Mouse (Mus musculus) liver, embryonic 15.5 days (tissue): ENCODE measurements around the gene Srsf4. TPM values are rescaled to one million over a fixed set of nuclear protein-coding genes. Genes with fewer than 3 reads are reported as not detected.

Experiments used
- ATAC-seq: fragments of 200-750 bp; cut with Nextera tagmentation; 2 replicates; pipeline ENCODE4 v1.8.0; 2017; ENCODE audit warnings: moderate number of reproducible peaks, mild to moderate bottlenecking, moderate library complexity; ENCODE audit not compliant: insufficient read depth
- H3K27ac ChIP-seq: fragments of 300-500 bp; sonication (generic); replicated peaks from 2 replicates; pipeline ENCODE4 v1.5.1; 2015; ENCODE audit warnings: mild to moderate bottlenecking, inconsistent platforms
- H3K27me3 ChIP-seq: fragments of 300-500 bp; sonication (generic); 2 replicates; pipeline ENCODE4 v1.6.1; 2015; ENCODE audit warnings: mild to moderate bottlenecking, inconsistent platforms
- H3K36me3 ChIP-seq: fragments of 300-500 bp; sonication (generic); replicated peaks from 2 replicates; pipeline ENCODE4 v1.6.1; 2015; ENCODE audit warnings: moderate library complexity, mild to moderate bottlenecking, inconsistent platforms
- H3K4me1 ChIP-seq: fragments of 300-500 bp; sonication (generic); replicated peaks from 2 replicates; pipeline ENCODE4 v1.6.1; 2015; ENCODE audit warnings: inconsistent platforms
- H3K4me2 ChIP-seq: fragments of 300-500 bp; sonication (generic); 2 replicates; pipeline ENCODE4 v1.6.1; 2015; ENCODE audit warnings: moderate library complexity, mild to moderate bottlenecking, inconsistent platforms
- H3K4me3 ChIP-seq: fragments of 300-500 bp; sonication (generic); replicated peaks from 2 replicates; pipeline ENCODE4 v1.5.1; 2015; ENCODE audit warnings: mild to moderate bottlenecking, inconsistent platforms
- H3K9ac ChIP-seq: fragments of 300-500 bp; sonication (generic); 2 replicates; pipeline ENCODE4 v1.6.1; 2015; ENCODE audit warnings: moderate library complexity, mild to moderate bottlenecking, inconsistent platforms
- H3K9me3 ChIP-seq: fragments of 300-500 bp; sonication (generic); replicated peaks from 2 replicates; pipeline ENCODE4 v1.6.1; 2016; ENCODE audit warnings: inconsistent platforms
- WGBS: fragments of 180-500 bp; shearing (Covaris S2); methylation state at CpG from one replicate; pipeline ENCODE4 v1.1.7; 2015; ENCODE audit warnings: mixed read lengths; ENCODE audit not compliant: insufficient replicate concordance; 5-methylcytosine and 5-hydroxymethylcytosine counted together
- polyA plus RNA-seq: library from polyadenylated mRNA; unstranded; fragments of >200 nt; fragmentation: Nextera tagmentation; extraction: Ambion mirVana; gene quantifications from 2 replicates; pipeline ENCODE4 v1.2.1, GENCODE M21; 2015

Gene Srsf4
- polyA plus RNA-seq, 1 experiment from 2014 or later: 61.1 TPM

DNA sequence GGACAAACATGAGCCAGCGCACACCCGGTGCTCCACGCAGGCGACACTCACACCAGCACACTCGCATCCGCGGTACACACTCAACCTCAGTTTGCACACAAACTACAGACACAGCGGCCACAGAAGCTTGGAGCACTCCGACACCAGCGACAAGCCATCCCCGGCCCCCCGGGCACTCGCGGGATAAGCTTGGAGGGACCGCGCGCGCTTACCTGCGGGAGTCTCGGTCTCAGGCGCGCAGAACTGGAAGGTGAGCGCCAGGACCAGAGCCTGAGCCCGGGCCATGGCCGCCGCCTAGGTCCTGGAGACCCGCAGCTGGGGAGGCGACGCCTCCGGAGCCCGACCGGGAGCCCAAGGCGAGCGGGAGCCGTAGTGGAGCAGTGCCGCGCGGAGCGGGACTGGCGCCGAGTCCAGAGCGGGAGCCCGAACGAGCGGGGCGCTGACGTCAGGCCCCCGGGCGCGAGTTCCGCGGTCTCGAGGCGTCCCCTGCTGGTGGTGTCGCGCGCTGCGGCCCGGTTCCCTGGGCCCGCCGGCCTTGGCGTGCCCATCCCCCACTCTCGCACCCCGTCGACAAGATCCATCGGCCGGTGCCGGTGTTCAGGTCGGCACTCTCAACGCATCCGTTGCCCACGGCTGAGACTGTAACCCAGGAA, 35.4 kb upstream of the Srsf4 start, which contains the start of gene Ptpru:
Ptpru (minus strand) TSS at position 417 of the 653 bp plus-strand sequence.
- peaks cover 91% of the 10 kb centered on the region for H3K27me3 ChIP-seq
- WGBS: under 1% methylated on average over 72 of the region's 72 CpGs
- H3K36me3 ChIP-seq: no peaks in the 10 kb centered on the region
- peaks cover 59% of the 10 kb centered on the region for H3K4me1 ChIP-seq
- H3K9ac ChIP-seq: peak within 1 kb of the TSS; percentile 64
- no peak within 1 kb of the TSS for H3K27ac ChIP-seq
- H3K9me3 ChIP-seq: no peaks in the 10 kb centered on the region
- H3K4me2 ChIP-seq: peak within 1 kb of the TSS; percentile 93
- H3K4me3 ChIP-seq: peak within 1 kb of the TSS; percentile 66
- ATAC-seq: peak; percentile 68

DNA sequence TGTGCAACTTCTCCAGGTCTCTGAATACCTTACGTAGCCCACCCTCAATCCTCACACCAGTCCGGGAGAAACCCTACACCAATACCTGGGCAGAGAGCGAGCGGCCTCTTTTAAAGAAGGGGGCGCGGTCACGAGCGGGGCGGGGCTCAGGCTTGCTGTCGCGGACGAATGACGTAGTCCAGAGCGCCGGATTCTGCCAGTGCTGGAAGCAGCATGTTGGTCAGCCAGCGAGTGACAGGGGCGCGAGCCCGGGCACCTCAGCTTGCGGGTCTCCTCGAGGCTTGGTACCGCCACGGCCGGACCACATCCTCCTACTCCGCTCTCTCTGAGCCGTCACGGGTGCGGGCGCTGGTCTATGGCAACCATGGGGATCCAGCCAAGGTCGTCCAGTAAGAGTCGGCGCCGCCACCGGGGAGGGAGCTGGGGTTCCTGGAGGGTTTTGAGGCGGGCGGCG, 30.1 kb upstream of the Srsf4 start, which contains the start of gene Mecr:
Mecr (plus strand) TSS at position 181 of the 454 bp plus-strand sequence.
- H3K4me1 ChIP-seq: peaks cover 27% of the 10 kb centered on the region
- peaks cover 9% of the 10 kb centered on the region for H3K36me3 ChIP-seq
- H3K9ac ChIP-seq: peak within 1 kb of the TSS; percentile 72
- under 1% methylated on average over 37 of the region's 37 CpGs for WGBS
- ATAC-seq: peak; percentile 78
- peak within 1 kb of the TSS; percentile 85 for H3K4me2 ChIP-seq
- no peak within 1 kb of the TSS for H3K27ac ChIP-seq
- no peaks in the 10 kb centered on the region for H3K9me3 ChIP-seq
- peak within 1 kb of the TSS; percentile 81 for H3K4me3 ChIP-seq
- H3K27me3 ChIP-seq: peaks cover 44% of the 10 kb centered on the region

DNA sequence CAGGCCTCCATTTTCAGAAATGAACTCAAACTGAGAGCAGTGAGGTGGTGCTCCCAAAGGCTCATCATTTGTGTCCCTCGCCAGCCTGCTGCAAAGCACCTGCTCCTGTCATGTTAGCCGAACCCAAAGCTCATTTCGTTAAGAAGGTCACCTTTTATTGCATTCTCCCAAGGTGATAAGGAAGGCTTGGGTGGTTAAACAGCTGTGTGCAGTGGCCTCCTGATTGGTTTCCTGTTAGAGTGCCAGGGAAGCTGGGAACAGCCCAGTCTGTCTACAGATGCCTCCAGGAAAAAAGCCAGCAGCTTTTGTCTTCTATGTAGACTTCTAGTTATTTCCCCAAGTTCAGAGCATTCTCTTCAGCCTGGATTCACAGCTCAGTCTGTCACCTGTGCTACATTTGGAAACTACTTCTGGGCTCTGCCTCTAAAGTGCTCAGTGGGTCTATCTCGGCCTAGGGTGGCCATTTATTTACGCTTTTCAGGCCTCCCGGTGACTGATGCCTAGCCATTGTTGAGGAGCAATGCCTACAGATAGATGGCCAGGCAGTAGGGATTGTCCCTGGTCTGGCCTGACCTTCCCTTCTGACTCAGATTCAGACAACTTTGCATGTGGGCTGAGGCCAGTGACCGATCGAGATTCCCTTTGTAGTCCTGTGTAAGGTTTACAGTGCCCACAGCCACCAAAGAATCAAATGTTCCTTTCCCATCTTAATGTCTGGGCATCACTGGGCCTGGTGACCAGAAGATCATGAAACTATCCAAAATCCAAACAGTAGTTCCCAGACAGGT, 27.2 kb upstream of the Srsf4 start:
- H3K27ac ChIP-seq: no peak overlapping the region
- no peak for ATAC-seq
- no peak overlapping the region for H3K4me2 ChIP-seq
- peaks cover 15% of the 10 kb centered on the region for H3K27me3 ChIP-seq
- no peak overlapping the region for H3K4me3 ChIP-seq
- H3K4me1 ChIP-seq: peaks cover 26% of the 10 kb centered on the region
- peaks cover 9% of the 10 kb centered on the region for H3K36me3 ChIP-seq
- H3K9me3 ChIP-seq: no peaks in the 10 kb centered on the region
- WGBS: 70% methylated on average over 8 of the region's 8 CpGs
- no peak overlapping the region for H3K9ac ChIP-seq

DNA sequence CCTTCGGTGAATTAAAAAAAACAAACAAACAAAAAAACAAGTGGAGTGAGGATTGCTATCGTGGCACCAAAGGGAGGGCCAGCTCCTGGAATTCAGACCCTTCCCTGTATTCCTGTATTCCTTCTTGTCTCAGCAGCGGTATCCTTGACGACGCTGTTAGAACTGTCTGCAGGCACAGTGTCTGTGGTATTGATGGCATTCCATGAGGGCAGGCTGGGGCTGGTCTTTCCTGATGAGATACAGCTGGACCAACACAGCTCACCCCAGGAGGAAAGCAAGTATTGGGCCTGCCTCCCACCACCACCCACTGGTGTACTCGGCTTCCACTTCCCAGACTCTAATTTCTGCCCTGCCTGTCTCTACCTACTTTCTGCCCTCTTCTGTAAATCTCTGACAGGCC, 25.3 kb upstream of the Srsf4 start:
- H3K27ac ChIP-seq: no peak overlapping the region
- no peak overlapping the region for H3K4me3 ChIP-seq
- no peaks in the 10 kb centered on the region for H3K27me3 ChIP-seq
- no peak overlapping the region for H3K4me2 ChIP-seq
- no peak overlapping the region for H3K9ac ChIP-seq
- no peaks in the 10 kb centered on the region for H3K9me3 ChIP-seq
- 82% methylated on average over 6 of the region's 6 CpGs for WGBS
- no peak for ATAC-seq
- peaks cover 22% of the 10 kb centered on the region for H3K4me1 ChIP-seq
- H3K36me3 ChIP-seq: peaks cover 9% of the 10 kb centered on the region

DNA sequence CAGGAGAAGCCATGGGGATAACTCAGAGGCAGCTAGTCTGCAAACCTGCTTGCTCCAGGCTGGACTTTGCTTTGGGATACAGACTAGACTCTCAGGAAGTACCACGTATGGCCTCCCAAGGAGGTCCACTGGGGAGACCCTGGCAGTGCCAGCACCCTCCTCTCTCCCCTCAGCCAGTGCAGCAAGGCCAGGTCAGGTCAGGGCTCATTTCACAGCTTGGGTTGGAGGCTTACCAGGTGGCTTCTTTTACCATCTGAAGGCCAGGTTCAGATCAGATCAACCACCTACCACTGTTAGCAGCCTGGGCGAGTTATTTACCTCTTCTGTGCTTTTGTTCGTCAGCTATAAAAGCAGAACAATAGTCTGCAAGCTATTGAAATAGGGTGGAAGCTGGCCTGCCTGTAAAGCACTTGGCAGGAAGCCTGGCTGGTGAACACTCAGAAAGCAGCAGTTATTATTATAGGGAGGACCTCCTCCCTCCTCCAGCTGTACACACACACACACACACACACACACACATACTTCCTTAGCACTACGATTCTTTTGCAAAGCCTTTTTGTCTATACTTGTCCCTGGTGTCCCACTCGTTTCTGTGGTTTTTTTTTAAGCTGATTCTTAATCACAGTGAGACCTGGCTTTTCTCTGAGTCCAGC, 23.3 kb upstream of the Srsf4 start:
- no peak for ATAC-seq
- Histone ChIP-seq H3K4me3 (no peak overlapping the region), H3K9me3 (no peaks in the 10 kb centered on the region), H3K27ac (no peak overlapping the region), H3K4me1 (peaks cover 3% of the 10 kb centered on the region), H3K4me2 (no peak overlapping the region), H3K9ac (no peak overlapping the region), H3K36me3 (peaks cover 9% of the 10 kb centered on the region), H3K27me3 (no peaks in the 10 kb centered on the region)
- WGBS: 42% methylated on average over 5 of the region's 5 CpGs

DNA sequence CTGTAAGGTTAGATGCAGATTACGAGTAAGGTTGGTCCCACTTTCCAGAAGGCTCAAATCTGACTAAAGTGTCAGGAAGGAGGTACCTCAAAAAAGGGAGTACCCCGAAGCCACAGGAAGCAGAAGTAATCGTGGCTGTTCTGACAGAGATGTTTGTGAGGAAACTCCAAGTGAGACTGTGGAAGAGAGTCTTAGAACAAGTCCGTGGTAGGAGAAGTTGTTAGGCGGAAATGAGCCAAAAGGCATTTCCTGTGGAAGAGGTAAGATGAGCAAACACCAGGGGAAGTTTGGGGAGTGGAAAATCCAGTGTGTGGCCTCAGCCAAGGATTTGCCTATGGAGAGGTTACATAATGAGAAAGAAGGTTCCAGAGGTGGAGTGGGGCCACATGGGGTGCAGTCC, 18.5 kb upstream of the Srsf4 start:
- no peaks in the 10 kb centered on the region for H3K4me1 ChIP-seq
- WGBS: 36% methylated on average over 5 of the region's 5 CpGs
- no peak for ATAC-seq
- no peaks in the 10 kb centered on the region for H3K27me3 ChIP-seq
- H3K36me3 ChIP-seq: peaks cover 16% of the 10 kb centered on the region; the same call in 1 of the 2 replicates
- no peaks in the 10 kb centered on the region for H3K9me3 ChIP-seq
- H3K4me2 ChIP-seq: no peak overlapping the region
- no peak overlapping the region for H3K9ac ChIP-seq
- H3K27ac ChIP-seq: no peak overlapping the region
- H3K4me3 ChIP-seq: no peak overlapping the region

DNA sequence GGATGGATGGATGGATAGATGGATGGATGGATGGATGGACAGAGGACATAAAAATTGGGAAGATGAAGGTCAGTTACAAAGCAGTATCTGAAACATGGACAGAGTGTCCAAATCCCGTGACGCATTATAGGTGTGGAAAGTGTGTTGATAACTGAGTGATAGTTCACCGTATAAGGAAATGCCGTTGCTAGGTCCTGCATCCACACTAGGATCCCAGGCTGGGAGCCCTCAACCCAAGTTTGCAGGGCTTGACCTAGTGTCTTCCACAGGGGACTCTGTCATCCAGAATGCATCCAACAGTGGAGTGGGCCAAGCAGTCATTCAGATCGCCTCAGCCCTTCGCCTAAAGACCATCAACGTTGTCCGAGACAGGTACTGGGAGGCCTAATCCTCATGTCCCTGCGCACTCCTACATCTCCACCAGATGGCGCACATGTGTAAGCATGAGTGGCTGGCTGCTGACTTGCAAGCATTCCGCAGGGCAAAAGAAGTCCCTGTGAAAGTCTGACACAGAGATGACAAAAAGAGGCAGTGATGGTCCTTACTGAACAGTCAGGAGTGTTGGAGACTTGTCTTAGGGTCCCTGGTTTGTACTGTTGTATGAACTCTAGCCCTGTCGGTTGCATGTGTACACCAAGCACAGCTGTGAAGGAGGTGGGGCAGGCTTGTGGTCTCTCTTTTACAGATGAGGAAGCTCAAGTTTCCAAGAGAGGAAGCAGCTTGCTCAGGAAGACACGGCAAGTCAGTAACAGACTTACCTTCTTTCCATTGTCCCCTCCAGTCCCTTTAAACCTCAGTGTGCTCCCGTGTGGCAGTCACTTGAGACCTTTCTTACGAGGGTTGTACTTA, 12.7 kb upstream of the Srsf4 start:
- Histone ChIP-seq H3K9ac (no peak overlapping the region), H3K4me3 (no peak overlapping the region), H3K27ac (no peak overlapping the region), H3K9me3 (no peaks in the 10 kb centered on the region), H3K27me3 (no peaks in the 10 kb centered on the region), H3K4me2 (peak overlapping the region; percentile 12), H3K4me1 (0 out of 2 replicates have a peak, but pooled peaks cover 3% of the 10 kb centered on the region), H3K36me3 (peaks cover 33% of the 10 kb centered on the region)
- 32% methylated on average over 15 of the region's 15 CpGs for WGBS
- 0 out of 2 replicates have a peak, but pooled peaks have one; percentile 32 for ATAC-seq

DNA sequence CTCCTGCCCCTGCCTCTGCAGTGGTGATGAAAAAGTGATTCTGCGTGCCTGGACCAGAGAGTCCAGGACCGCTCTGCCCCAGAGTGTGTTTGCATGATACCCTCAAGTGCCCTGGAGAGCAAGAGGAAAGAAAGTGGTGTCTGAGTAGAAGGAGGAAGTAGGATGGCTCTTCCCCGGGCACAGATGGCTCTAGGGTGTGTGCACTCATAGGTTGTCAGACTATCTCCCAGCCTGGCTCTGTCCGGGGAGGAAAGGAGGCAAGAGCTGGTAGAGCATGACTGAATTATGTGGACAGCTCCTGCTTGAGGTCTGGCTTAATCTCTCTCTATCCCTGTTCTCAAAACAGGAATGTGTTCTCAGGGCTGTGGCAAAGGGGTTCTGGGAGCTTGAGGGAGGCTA, 12.1 kb upstream of the Srsf4 start:
- Histone ChIP-seq H3K36me3 (peaks cover 33% of the 10 kb centered on the region), H3K9me3 (no peaks in the 10 kb centered on the region), H3K27me3 (no peaks in the 10 kb centered on the region), H3K4me1 (0 out of 2 replicates have a peak, but pooled peaks cover 3% of the 10 kb centered on the region), H3K9ac (no peak overlapping the region), H3K27ac (no peak overlapping the region), H3K4me3 (no peak overlapping the region), H3K4me2 (peak overlapping the region; percentile 12)
- ATAC-seq: 0 out of 2 replicates have a peak, but pooled peaks have one; percentile 17
- 34% methylated on average over 4 of the region's 4 CpGs for whole genome bisulfite sequencing

DNA sequence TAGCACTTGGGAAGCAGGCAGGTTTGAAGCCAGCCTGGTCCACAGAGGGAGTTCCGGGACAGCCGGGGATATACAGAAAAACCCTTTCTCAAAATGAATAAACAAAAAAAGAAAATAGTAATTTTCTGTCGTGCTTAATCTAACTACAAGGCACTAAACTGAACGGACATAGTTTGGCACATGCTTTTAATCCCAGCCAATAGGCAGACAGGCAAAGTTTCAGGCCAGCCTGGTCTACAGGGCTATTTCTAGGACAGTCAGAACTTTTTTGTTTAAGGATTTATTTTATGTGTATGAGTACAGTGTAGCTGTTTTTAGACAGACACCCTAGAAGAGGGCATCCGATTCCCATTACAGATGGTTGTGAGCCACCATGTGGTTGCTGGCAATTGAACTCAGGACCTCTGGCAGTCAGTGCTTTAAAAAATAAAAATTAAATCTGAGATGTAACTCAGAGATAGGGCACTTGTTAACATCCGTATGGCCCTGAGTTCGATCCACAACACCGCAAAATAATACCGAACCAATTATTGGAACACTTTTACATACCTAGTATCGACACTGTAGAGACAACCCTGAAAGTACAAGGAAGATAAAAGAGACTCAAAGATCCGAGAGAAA, 635 bp upstream of the Srsf4 start:
- H3K4me2 ChIP-seq: peak overlapping the region; percentile 78
- H3K36me3 ChIP-seq: no peaks in the 10 kb centered on the region; the same call in 1 of the 2 replicates
- H3K9ac ChIP-seq: peak overlapping the region; percentile 100
- 5% methylated on average over 11 of the region's 11 CpGs for WGBS
- H3K9me3 ChIP-seq: no peaks in the 10 kb centered on the region
- ATAC-seq: peak; percentile 4; the same call in 1 of the 2 replicates
- no peaks in the 10 kb centered on the region for H3K27me3 ChIP-seq
- H3K4me1 ChIP-seq: peaks cover 66% of the 10 kb centered on the region
- peak overlapping the region; percentile 88 for H3K27ac ChIP-seq
- H3K4me3 ChIP-seq: peak overlapping the region; percentile 99

DNA sequence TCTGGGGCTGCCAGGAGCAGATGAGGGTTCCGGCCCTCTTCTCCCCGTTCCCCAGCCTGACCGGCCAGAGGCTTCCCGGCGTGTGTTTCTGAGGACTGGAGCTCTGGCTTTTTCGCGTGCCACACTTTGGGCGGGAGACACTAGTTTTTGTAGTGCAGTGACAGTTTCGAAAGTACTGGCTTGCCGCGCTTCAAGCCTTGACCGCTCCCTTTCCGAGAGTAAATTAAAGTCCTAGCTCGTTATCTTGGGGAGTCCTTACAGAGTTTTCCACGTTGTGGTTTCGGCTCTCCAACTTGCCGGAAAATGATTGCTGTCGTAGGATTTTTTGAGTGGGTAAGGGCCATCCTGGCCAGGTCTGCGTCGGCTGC, 736 bp downstream of the Srsf4 start:
- Histone ChIP-seq H3K27ac (peak overlapping the region; percentile 97), H3K9ac (peak overlapping the region; percentile 100), H3K4me1 (peaks cover 61% of the 10 kb centered on the region), H3K4me3 (peak overlapping the region; percentile 99), H3K36me3 (no peaks in the 10 kb centered on the region), H3K4me2 (peak overlapping the region; percentile 78), H3K9me3 (no peaks in the 10 kb centered on the region), H3K27me3 (no peaks in the 10 kb centered on the region)
- ATAC-seq: peak; percentile 14
- WGBS: under 1% methylated on average over 20 of the region's 20 CpGs
